Mouse (Mus musculus) spleen, postnatal 14 days (tissue): ENCODE measurements around the gene Mapk10.
"Not testable (repeated sequence)": the region's sequence is repeated elsewhere in the genome, so short reads cannot be mapped to it uniquely, and the experiment has no call there.

Experiments
- DNase-seq, 2 experiments: peaks; one replicate each; pipeline ENCODE4 v3.0.0; 2021 to 2022; ENCODE audit warnings: low spot score in 2 of 2

Mapk10 gene

GRCm38 (mm10) chr5:102964396-102964795, 246.7 kb downstream of the Mapk10 start:
- no peak for DNase-seq

GRCm38 (mm10) chr5:102953414-102953813, 257.7 kb downstream of the Mapk10 start:
- no peak for DNase-seq

- DNase-seq = no peak
Measured at GRCm38 (mm10) chr5:102952918-102953317, 258.2 kb downstream of the Mapk10 start.

DNA sequence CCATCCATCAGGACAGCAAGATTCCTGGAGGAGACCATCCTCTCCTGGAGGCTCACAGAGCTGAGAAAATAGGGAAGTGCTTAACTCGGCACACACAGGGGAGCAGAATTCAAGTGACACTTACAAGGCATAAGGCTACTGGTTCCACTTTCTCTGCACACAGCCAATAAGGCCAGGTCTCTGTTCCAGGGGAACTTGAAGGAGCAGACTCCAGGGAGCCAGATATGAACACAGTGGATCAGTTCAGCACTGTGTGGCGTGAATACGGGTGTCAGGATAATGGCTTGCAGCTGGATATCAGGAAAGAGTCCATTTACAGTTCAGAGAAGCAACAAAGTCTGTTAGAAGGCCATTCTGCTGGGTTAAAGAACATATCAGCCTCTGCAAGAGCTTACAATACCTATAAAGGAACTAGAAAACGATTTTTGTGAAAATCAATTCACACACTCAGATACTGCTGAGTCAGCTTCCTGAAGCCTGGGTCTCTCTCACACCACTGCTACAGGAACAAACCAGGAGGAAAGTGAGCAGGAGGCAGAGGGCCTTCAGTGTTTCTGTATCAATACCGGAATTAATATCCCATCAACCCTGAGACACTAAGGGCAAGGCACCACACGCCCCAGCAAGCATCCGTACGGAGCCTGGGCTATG, 263.9 kb downstream of the Mapk10 start:
- no peak for DNase-seq

GRCm38 (mm10) chr5:102946625-102947024, 264.5 kb downstream of the Mapk10 start:
- DNase-seq = no peak

- DNase-seq = not testable (repeated sequence)
Measured at GRCm38 (mm10) chr5:102943864-102944630, 267.1 kb downstream of the Mapk10 start.

GRCm38 (mm10) chr5:102930161-102930560, 281.0 kb downstream of the Mapk10 start:
- no peak for DNase-seq

- DNase-seq = no peak
Measured at GRCm38 (mm10) chr5:102926786-102927185, 284.3 kb downstream of the Mapk10 start.

GRCm38 (mm10) chr5:102920199-102920598, 290.9 kb downstream of the Mapk10 start:
- DNase-seq = no peak

DNA sequence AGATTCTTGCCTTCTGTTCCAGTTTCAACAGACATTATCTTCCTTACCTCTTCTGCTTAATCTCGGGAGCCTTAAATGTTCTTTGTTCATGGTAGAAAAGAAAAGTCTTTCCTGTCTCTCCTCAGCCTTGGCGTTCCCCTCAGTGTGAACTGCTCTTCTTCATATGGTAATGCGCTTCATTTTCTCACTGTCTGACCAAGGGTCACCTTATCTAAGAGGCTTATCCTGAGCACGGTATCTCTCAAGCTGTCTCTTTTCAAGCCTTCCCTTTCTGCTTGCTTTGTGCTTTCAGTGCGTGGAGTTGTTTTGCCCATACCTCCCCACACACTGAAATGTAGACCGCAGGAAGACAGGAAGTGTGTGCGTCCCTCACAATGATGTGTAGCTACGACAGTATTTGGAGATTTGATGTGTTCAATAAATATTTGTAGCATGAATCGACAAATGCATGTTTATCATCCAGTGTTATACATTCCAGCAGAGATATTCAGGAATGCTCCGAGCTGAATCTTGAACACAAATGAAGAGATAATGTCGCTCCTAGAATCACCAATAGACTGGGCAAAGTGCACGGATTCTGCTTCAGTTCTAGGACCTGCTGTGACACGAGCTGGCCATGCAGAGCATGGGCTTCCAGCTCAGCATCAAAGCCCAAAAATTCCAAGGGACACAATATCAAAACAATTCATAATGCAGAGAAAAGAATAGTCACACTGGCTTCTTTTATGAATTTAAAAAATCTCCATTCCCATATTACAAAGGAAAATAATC, 305.5 kb downstream of the Mapk10 start:
- no peak for DNase-seq

DNA sequence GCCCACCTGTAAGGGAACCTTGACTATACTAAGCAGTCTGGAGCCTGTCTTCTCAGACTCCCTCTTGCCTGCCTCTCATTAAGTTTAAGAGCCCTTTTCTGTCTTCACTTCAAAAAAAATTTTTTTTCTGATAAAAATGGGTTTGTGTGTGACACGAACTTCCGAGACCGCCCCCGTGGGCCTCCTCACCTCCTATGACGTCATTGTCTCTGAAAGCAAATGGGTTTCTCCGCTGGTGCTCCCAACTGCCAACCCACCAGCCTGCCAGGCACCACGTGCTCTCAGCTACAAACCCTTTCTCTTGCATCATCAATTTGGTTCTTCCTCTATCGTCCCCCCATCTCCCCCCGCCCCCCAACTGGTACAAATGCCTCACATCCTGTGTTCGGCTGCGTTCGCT, 307.1 kb downstream of the Mapk10 start:
- DNase-seq = no peak

- DNase-seq = no peak
Measured at GRCm38 (mm10) chr5:102903487-102903886, 307.6 kb downstream of the Mapk10 start.

DNA sequence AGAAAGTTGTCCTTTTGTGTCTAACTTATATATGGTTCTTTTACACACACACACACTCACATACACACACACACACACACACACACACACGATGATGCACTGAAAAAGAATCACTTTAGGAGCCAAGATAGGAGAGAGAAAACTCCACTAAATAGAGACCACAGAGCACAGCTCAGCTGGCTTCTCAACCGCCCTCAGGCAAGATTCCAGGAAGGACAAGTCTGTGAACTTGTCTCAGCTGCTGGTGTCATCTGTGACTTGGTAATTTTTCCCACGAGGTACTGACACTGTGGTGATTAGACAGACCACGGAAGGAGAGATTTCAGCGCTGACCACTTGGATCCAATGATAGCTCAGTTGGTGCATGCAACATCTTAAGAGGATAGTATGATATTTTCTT, 310.0 kb downstream of the Mapk10 start:
- DNase-seq = no peak

DNA sequence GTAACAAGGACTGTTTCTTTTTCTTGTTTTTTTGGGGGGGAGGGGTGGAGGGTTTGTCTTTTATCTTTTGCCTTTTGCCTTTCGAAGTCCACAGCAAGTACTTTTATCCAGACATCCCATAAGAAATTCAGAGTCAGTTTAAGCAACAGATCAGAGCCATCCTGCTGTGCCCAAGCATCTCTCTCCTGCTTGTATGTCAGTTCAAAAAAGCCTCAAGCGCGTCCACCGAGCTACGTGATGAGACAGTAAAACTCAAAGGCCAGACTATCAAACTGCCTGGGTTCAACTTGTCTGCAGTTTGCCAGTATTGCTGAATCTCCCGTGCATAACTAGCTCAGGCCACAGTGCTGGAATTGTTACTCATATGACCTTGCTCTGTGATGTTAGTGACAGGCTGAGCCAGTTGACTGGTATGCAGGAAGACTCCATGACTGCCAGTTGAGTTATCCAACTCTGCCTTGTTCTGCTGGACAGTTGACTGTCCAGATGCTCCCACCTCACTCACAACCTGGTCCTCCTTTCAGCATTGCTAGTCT, 311.4 kb downstream of the Mapk10 start:
- DNase-seq = no peak

DNA sequence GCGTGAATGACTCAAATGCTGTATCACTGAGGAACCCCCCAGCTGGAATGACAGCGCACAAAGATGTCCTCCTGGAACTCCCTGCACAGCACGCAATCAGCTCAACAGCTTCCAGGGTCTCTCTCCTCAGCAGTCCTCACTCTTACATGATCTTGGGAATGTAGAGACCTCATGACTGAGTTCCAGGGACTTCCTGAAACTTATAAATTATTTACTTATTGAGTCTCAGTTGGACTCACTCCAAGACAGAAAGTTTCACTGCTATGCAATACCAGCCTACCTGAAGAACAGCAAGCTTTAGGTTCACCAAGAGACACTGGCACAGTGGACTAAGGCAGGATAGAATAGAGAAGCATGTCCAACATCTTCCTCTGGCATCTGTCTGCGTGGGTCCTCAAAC, 312.8 kb downstream of the Mapk10 start:
- DNase-seq = no peak

GRCm38 (mm10) chr5:102892226-102892625, 318.9 kb downstream of the Mapk10 start:
- DNase-seq = no peak

- DNase-seq = no peak
Measured at GRCm38 (mm10) chr5:102889163-102889488, 322.0 kb downstream of the Mapk10 start.

DNA sequence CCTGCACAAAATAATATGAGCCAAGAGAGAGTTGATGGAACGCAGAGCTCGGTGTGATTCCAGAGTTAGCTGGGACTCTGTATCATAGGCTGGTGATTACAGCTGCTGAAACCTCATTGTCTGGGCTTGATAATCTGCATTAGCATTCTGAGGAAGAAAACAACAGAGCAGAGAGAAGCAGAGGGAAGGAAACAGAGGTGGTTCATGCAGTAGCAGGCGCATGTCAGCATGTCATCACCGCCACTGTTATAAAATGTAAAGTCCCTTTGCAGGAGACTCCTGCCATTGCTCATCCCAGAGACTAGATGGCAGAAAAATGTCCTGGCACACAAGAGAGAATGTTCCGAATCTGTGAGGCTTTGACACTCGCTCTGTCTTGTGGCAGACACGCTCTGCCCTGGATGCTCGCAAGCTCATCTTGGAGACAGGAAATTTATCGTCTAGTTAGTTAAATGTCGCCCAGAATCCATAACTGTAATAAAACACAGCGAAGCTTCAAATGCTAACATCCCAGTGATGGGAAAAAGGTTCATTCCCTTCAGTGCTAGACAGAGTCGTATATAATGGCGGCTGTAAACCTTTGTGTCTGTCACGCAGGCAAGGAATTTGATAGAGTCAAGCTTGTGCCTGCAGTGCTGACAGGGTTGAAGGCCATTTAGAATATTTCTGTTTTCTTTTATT, 322.5 kb downstream of the Mapk10 start:
- no peak for DNase-seq

DNA sequence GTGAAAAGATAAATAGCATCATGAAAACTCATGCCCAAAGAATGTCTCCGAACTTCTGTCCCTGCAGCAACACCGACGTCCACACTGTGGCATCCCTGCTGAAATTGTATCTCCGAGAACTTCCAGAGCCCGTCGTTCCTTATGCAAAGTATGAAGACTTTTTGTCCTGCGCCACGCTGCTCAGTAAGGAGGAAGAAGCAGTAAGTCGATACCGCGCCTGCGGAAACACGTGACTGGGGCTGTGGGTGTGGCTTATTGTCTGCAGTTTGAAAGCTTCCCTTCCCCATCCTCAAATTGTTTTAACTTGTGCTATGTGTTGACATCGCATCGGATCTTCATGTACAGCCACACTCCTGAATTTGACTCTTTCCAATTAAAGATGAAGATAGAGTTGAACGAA, 335.5 kb downstream of the Mapk10 start:
- DNase-seq = no peak

GRCm38 (mm10) chr5:102874605-102875298, 336.4 kb downstream of the Mapk10 start:
- no peak for DNase-seq

GRCm38 (mm10) chr5:102872996-102873395, 338.1 kb downstream of the Mapk10 start:
- not testable (repeated sequence) for DNase-seq
